Mouse (Mus musculus): ENCODE measurements around the gene Tm4sf5.

- TF ChIP-seq CTCF (IDR thresholded peaks at IDR 0.05; ENCODE audit: low read depth) (no peak), EP300 (IDR thresholded peaks at IDR 0.05; ENCODE audit: low read depth) (no peak)
Measured at GRCm38 (mm10) chr11:70500476-70500812, 4.6 kb upstream of the Tm4sf5 start.
